Mouse (Mus musculus): ENCODE measurements at regions not wholly inside any gene's neighbourhood (a gene's known extent, or its start where the extent isn't known, plus 50 kb on each side); places are given as distances from the start of the nearest gene placed in this dataset.
A peak's percentile ranks its signal among the peaks of the same experiment; 100 is the strongest.

DNA sequence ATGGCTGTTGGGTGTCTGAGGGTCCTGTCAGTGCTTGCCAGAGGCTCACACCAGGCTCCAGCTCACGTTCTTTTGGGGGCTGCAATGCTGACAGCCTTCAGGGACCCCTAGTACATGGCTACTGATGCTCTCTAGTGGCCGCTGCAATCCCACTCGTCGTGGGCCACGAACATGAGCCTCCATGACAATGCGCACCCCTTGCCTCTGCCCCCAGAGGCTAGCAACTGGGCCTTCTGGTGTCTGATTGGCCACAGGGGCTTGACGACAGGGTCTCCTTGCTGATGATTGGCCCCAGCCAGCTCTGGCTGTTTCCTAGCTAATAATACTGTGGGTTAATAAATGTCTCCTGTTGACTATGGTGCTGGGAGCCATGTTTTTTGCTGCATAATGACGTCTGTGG is 61.1 kb downstream of the Rtl1 start:
- DNase-seq (ENCODE audit: low spot score in 2 of 2), result peak in 1 of 2 experiments; percentile 50

DNA sequence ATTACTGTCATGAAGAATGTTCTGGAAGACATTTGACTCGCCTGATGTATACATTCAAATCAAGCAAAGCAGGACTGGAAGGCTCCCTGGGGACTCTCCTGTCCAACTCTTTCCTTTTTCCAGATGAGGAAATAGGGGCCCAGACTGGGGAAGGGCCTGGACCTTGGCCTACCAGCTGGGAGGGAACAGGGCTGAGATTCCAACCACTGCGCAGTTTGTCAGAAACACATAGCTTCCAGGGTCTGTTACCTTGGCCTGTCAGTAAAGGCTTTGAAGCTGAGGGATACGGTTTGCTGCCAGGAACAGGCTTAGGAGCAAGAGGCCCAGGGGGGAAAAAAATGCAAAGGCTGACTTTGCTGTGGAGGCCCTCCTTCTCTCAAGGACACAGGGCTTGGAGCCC is 61.5 kb downstream of the Rtl1 start:
- no peak for DNase-seq (ENCODE audit: low spot score in 2 of 2)

- no peak for DNase-seq (ENCODE audit: low spot score in 2 of 2)
Measured at GRCm38 (mm10) chr12:109536536-109536935, 63.6 kb downstream of the Rtl1 start.

DNA sequence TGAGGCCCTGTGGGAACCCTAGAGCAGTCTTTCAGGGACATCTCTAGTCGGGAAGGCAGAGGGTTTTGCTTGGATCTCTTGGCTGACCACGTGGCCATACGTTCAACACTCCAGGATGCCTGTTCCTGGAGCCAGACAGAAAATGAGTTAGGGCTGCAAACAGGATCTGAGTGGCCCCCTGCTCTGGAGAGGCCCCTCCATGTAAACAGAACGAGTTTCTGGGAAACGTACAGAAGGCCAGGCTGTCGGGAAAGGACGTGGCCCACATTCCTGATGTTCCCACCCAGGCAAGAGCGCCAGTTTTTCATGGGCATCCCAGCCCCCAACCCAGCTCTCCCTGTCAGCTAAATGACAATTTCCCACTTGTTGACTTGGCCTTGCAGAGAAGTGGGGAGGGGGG is 67.7 kb downstream of the Rtl1 start:
- no peak for DNase-seq (ENCODE audit: low spot score in 2 of 2)

- no peak for DNase-seq (ENCODE audit: low spot score in 2 of 2)
Measured at GRCm38 (mm10) chr12:109531347-109532023, 68.6 kb downstream of the Rtl1 start.

- DNase-seq (ENCODE audit: low spot score in 2 of 2), result no peak
Measured at GRCm38 (mm10) chr12:109530215-109531050, 69.7 kb downstream of the Rtl1 start.

DNA sequence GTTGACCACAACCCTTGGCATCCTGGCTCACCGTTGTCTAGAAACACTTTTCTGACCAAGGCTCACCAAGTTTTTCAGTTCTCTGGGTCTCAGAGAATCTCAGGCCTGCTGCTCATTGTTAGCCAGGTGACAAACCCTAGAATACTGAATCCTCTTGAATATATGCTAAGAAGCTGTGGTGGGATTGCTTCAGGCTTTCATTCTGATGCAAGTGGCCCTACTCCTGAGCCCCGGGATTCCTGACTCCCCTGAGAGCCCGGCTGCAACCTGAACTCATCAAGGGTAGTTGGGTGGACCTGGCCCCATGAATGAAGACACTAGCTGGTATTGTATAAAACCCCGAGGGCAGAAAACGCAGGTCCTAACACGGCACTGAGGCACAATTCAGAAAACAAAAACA is 70.6 kb downstream of the Rtl1 start:
- no peak for DNase-seq (ENCODE audit: low spot score in 2 of 2)

- DNase-seq (ENCODE audit: low spot score in 2 of 2), result no peak
Measured at GRCm38 (mm10) chr12:109528966-109529365, 71.2 kb downstream of the Rtl1 start.

- DNase-seq (ENCODE audit: low spot score in 2 of 2), result no peak
Measured at GRCm38 (mm10) chr12:109528263-109528545, 71.9 kb downstream of the Rtl1 start.

DNA sequence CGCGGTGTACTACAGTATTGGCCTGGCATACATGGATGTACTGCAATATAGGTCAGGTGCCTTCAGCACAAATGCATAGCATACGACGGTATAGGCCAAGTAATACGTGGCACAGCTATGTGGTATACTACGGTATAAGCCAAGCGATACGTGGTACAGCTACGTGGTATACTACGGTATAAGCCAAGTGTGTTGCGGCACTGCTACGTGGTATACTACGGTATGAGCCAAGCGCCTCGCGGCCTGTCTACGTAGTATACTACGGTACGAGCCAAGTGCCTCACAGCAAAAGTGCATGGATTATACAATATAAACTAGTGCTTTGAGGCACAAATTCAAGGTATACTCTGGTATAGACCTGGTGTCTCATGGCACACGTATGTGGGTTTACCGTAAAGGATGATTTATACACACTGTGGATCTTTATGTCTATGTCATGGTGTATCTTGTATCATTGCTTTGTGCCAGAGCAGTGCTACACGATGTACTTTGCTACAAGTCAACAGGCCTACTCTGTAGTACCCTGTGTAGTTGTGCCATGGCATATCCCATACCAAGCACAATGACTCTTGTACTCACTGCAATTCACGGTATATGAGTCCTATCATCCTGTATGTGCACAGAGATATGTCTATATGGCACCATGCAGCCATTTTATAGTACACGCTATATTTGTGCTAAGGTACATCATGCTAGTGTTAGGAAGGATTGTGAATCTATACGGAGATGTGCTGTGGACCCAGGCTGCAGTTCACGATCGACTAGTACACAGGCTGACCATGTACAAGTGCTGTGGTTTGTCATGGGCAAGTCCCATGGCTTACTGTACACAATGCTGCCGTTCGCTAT is 72.5 kb downstream of the Rtl1 start:
- no peak for DNase-seq (ENCODE audit: low spot score in 2 of 2)

GRCm38 (mm10) chr12:109525613-109526012 is 73.0 kb downstream of the Dlk1 start:
- DNase-seq (ENCODE audit: low spot score in 2 of 2), result no peak

GRCm38 (mm10) chr12:109521199-109521780 is 68.7 kb downstream of the Dlk1 start:
- no peak for DNase-seq (ENCODE audit: low spot score in 2 of 2)

- DNase-seq (ENCODE audit: low spot score in 2 of 2), result no peak
Measured at GRCm38 (mm10) chr12:109520414-109520813, 67.8 kb downstream of the Dlk1 start.

- DNase-seq (ENCODE audit: low spot score in 2 of 2), result no peak
Measured at GRCm38 (mm10) chr12:109519838-109520237, 67.2 kb downstream of the Dlk1 start.

DNA sequence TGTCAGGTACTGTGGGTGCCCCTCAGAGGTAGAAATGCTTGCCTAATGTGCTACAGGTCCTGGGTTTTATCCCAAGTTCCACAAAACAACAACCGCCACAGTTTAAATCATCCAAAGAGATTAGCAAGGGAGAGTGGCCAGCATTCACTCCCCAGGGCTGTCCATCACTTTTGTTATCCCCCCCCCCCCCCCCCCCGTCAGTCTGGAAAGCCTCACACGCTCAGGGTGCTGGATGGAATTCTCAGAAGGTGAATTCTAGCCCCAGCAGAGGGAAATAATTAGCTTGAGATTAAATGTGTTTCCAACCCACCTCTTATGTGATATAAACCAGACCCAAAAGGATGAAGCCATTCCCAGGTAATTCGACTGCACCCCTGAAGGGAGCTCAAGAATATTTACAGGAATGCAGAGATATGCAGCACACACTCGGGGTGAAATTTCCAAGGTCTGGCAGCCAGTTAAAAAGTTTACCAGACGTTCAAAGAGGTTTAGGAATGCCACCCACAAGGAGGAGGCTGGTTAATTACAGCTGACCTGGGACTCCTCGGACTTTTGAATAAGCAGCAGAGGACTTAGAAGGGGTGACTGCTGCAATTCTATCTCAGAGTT is 65.9 kb downstream of the Dlk1 start:
- no peak for DNase-seq (ENCODE audit: low spot score in 2 of 2)

DNA sequence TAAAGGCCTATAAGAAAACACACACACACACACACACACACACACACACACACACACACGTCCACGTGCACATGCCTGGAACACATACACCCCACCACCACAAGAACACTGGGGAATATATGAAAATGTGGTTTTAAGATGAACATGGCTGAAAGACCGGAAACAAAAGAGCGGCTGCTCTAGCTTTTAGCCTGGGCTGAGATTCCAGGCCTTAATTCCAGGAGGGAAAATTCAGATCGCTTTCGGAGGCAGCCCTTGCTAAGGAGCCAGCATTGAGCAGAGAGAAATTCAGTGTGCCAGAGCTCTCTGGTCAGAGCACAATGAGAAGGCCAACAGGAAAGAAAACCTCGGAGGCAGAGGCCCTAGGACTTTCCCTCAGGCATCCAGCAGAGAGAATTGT is 65.1 kb downstream of the Dlk1 start:
- DNase-seq (ENCODE audit: low spot score in 2 of 2), result no peak

- no peak for DNase-seq (ENCODE audit: low spot score in 2 of 2)
Measured at GRCm38 (mm10) chr12:109516961-109517360, 64.3 kb downstream of the Dlk1 start.

DNA sequence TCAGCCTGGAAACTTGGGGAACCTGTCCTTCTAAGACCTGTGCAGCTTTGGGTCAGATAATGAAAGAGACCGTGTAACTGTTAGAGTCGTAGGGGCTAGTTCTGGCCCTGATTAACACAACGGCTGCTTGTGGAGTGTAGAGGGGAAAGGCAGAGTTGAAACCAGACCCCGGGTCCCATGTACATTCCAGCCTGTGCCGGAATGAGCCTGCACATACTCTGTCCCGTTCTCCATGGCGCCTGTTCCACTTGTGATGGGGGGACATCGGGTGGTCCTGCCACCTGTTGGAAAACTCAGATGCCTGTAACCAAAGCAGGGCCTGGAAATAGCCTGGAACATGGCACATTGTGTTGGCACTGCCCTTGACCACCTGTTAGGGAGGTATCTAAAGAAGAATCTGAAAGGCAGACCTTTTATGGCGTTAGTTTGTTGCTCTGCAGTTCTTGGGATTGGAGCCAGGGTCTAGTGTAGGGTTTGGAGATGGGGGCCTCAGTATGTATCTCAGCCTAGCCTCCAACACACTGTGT is 61.7 kb downstream of the Dlk1 start:
- DNase-seq (ENCODE audit: low spot score in 2 of 2), result no peak
